Mouse (Mus musculus) bone marrow macrophage, adult 2 months (primary cell): ENCODE measurements around the gene Gata3. TPM values are rescaled to one million over a fixed set of nuclear protein-coding genes. Genes with fewer than 3 reads are reported as not detected.
A peak's percentile ranks its signal among the peaks of the same experiment; 100 is the strongest.

ENCODE experiments used
- H3K27ac ChIP-seq: 2 replicates; pipeline ENCODE4 v1.5.1; 2012; ENCODE audit warnings: low read depth, low read length; ENCODE audit not compliant: insufficient read depth
- H3K4me1 ChIP-seq: 2 replicates; pipeline ENCODE4 v1.6.1; 2012; ENCODE audit warnings: low read length; ENCODE audit not compliant: control insufficient read depth, insufficient read depth
- H3K4me3 ChIP-seq: 2 replicates; pipeline ENCODE4 v1.5.1; 2012; ENCODE audit warnings: mild to moderate bottlenecking, low read length, moderate library complexity; ENCODE audit not compliant: insufficient read depth
- CTCF ChIP-seq: IDR thresholded peaks from 2 replicates; pipeline ENCODE4 v1.5.1; 2012; ENCODE audit warnings: low read depth, mild to moderate bottlenecking, low read length, moderate library complexity
- POLR2A ChIP-seq: IDR thresholded peaks from 2 replicates; pipeline ENCODE4 v1.6.1; 2012; ENCODE audit warnings: mild to moderate bottlenecking, low read depth, low read length, borderline replicate concordance
- polyA plus RNA-seq: library from polyadenylated mRNA; stranded (reverse); fragments of >200 nt; gene quantifications from 2 replicates; pipeline ENCODE4 v1.2.4, GENCODE M21; 2012; ENCODE audit not compliant: missing spikeins, insufficient read depth, insufficient read length

Gata3 gene
- polyA plus RNA-seq, 1 experiment, result not detected

GRCm38 (mm10) chr2:9897846-9898245 lies 8.0 kb upstream of the Gata3 start:
- no peak overlapping the region for H3K27ac ChIP-seq
- H3K4me3 ChIP-seq, result no peak overlapping the region
- TF ChIP-seq CTCF, result no peak
- no peak for TF ChIP-seq POLR2A
- 0 out of 2 replicates have a peak, but pooled peaks cover 3% of the 10 kb centered on the region for H3K4me1 ChIP-seq

GRCm38 (mm10) chr2:9896097-9896770 lies 6.4 kb upstream of the Gata3 start:
- TF ChIP-seq POLR2A (no peak), CTCF (no peak)
- peak overlapping the region; percentile 18; the same call in 1 of the 2 replicates for H3K4me3 ChIP-seq
- H3K4me1 ChIP-seq, result no peaks in the 10 kb centered on the region
- no peak overlapping the region for H3K27ac ChIP-seq

GRCm38 (mm10) chr2:9894836-9895593 lies 5.2 kb upstream of the Gata3 start:
- Histone ChIP-seq H3K4me3 (no peak overlapping the region), H3K27ac (no peak overlapping the region), H3K4me1 (no peaks in the 10 kb centered on the region; the same call in 1 of the 2 replicates)
- no peak for TF ChIP-seq POLR2A

- peaks cover 4% of the 10 kb centered on the region for H3K4me1 ChIP-seq
- TF ChIP-seq POLR2A (no peak), CTCF (no peak)
Observed at GRCm38 (mm10) chr2:9893272-9893953, 3.6 kb upstream of the Gata3 start.

GRCm38 (mm10) chr2:9892541-9892940 lies 2.7 kb upstream of the Gata3 start:
- Histone ChIP-seq H3K4me1 (peaks cover 5% of the 10 kb centered on the region), H3K4me3 (no peak overlapping the region), H3K27ac (no peak overlapping the region)
- TF ChIP-seq CTCF (no peak), POLR2A (no peak)

More at GRCm38 (mm10) chr2:9893272-9893953, 3.6 kb upstream of the Gata3 start:
- no peak overlapping the region for H3K27ac ChIP-seq
- no peak overlapping the region for H3K4me3 ChIP-seq

GRCm38 (mm10) chr2:9890906-9891305 lies 1.1 kb upstream of the Gata3 start:
- peaks cover 5% of the 10 kb centered on the region for H3K4me1 ChIP-seq
- TF ChIP-seq CTCF (no peak), POLR2A (no peak)
- no peak overlapping the region for H3K4me3 ChIP-seq
- no peak overlapping the region for H3K27ac ChIP-seq

- TF ChIP-seq POLR2A, result no peak
- TF ChIP-seq CTCF, result no peak
- Histone ChIP-seq H3K27ac (no peak overlapping the region), H3K4me1 (peaks cover 5% of the 10 kb centered on the region), H3K4me3 (peak overlapping the region; percentile 62; the same call in 1 of the 2 replicates)
Observed at GRCm38 (mm10) chr2:9890251-9890650, 417 bp upstream of the Gata3 start.

- Histone ChIP-seq H3K27ac (no peak within 1 kb of the TSS), H3K4me3 (peak within 1 kb of the TSS; percentile 62), H3K4me1 (peaks cover 5% of the 10 kb centered on the region)
- TF ChIP-seq POLR2A (no peak), CTCF (no peak)
Observed at GRCm38 (mm10) chr2:9888913-9889650, 752 bp downstream of the Gata3 start, which contains the start of gene 9230102O04Rik. Gene 9230102O04Rik (minus strand): TSS chr2:9889540.

- H3K27ac ChIP-seq, result no peak overlapping the region
- peaks cover 5% of the 10 kb centered on the region for H3K4me1 ChIP-seq
- TF ChIP-seq POLR2A (no peak), CTCF (no peak)
- no peak overlapping the region for H3K4me3 ChIP-seq
Observed at GRCm38 (mm10) chr2:9887636-9888035, 2.2 kb downstream of the Gata3 start.
